Mouse (Mus musculus): ENCODE results near the gene Endou. TPM values are rescaled to one million over a fixed set of nuclear protein-coding genes. Genes with fewer than 3 reads are reported as not detected.

The Endou gene
- polyA plus RNA-seq, 2 experiments from 2014 or later = 0.22 TPM; not detected in 1

DNA sequence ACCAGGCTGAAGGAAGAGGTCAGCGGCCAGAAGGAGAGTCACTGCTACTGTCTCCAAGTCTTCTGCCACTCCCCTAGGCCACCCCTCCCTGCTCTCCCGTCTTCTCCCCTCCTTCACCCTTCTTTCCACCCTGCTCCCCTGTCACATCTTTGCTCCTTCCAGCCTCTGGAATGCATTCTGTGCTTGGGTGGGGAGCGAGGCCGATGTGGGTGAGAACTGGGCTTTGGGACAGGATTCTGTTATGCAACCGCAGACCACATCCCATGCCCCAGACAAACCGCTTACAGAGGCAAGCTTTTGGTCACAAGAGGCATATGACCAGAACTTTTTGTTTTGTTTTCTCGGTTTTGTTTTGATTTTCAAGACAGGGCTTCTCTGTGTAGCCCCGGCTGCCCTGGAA lies 4.1 kb downstream of the Endou start:
- no peak for ATAC-seq

DNA sequence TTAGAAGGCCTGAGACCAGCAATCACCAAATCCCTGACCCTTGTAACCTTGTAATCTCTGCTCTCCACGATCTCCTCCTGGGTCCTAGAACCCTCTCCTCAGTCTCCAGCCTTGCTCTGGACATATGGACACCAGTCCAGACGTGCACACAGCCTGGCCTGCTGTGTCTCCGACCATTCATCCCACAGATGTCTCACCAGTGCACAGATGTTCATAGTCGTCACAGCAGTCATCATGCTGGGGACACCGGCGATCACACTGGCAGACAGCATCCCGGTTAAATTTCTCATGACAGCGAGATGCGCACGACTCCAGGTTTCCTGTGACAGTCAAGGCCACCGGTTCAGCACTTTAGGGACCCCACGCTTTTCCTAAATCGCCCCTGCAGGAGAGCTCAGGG lies 4.8 kb downstream of the Endou start:
- ATAC-seq = no peak

DNA sequence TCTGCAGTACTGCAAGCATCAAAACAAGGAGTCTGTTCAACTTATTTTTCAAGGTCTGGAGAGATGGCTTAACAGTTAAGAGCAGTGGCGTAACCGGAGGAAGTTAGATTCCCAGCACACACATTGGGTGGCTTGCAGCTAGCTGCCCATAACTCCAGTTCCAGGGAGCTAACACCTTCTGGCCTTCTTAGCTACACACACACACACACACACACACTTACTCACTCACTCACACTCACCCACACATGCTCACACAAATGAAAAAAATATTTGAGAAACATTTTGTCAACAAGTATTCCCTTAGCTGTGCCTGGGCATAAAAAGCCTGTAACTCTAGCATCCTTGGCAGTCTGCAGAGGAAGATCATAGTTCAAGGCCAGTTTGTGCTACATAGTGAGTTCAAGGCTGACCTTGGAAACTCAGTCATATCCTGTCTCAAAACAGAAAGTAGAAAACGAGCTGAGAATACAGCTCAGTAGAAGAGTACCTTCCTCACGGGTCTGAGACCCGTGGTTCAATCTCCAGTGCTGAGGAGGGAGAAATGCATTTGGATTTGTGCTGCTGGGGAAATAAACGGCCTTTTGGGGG lies 5.8 kb downstream of the Endou start:
- ATAC-seq = no peak

DNA sequence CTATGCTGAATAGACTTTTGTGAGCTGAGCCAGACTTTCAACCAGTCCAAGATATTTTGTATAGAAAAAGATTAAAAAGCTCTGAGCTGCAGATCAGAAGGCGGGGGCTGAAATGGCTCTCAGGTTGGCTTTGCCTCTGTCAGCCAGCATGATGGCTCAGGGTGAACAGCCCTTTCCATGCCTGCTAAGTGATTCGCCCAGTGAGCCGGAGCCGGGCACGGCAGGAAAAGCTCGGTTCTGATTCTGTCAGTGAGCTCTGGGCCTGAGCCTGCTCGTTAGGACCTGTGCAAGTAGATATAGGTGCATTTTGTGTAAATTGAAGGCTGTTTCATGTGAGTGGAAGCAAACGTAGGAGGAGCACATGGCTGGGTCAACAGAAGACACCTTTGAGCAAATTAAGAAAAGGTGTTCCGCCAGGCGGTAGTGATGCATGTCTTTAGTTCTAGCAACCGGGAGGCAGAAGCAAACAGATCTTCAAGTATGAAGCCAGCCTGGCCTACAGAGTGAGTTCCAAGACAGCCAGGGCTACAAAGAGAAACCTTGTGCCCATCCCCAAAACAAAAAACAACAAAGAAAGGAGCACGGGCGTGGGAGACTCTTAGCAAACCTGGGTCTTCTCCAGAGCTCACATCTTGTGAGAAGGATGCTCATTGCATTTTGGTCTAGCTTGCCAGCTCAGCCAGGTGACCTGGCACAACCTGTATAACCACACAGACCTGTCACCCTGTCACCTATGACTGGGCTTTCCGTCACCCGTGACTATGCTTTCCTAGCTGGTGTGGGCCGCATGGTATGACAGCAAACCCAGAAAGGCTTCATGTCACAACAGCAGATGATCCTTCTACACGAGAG lies 6.6 kb downstream of the Endou start:
- no peak for ATAC-seq

DNA sequence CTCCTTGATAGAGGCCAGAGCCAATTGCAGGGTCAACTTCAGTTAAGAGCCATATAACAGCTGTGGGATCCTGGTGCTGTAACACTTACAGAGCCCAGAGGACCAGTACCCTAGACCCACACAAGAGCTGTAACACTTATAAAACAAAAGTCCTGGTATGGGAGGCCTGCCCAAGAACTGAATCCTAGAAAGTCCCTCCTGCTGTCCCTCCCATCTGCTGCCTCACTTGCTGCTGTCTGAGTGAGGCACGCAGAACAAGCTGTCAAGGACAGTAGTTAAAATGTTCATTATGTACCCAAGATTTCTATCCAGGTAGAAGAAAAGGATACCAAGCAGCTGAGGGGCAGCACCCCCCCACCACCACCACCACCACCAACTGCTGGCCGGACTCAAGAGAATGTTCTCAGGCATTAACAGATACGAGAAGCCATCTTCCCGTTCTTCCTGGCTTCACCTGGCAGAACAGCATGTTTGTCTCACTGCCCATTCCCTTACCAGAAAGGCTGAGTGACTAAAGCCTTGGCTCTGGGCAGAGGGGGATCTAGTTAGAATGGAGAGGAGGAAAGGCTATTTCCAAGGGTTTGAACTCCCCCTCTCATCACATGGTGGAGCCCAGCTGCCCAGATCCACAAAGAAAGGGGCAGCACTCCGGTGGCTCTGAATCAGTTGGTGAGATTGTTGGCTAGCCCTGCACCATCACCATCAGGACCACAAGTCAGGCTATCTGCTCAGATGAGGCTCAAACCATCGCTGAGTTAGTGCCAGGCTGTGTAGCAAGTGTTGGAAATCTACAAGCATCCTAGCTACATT lies 7.4 kb downstream of the Endou start:
- no peak for ATAC-seq

DNA sequence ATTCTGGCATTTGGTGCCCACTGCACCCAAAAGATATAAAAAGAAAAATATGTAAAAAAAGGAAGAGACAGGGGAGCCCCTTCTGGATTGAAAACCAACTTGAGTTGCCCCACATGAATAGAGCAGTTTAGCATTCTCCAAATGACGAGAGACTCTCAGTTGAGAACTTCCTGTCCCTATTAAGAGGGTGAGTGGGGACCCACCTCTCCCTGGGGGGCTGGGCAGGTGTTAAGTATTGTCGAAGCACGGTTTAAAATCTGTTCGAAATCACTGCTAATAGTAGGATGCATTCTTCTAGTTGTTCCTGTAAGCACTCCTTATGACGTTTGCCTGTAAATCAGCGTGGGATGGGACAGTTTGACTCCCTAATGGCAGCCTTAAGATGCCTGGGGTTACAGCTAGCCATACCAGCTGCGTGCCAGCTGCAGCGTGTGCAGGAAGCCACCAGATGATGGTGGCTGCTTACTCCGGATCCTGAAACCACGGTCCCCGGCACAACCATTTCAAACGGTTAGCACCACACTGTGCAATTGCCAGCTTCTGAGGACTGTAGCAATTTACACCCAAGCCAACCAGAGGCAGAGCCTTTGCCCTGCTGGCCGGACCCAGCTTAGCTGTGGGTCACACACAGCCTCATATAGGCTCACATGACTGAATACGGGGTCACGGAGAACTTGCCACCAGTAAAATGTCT lies 10.0 kb downstream of the Endou start:
- ATAC-seq = peak; percentile 66

DNA sequence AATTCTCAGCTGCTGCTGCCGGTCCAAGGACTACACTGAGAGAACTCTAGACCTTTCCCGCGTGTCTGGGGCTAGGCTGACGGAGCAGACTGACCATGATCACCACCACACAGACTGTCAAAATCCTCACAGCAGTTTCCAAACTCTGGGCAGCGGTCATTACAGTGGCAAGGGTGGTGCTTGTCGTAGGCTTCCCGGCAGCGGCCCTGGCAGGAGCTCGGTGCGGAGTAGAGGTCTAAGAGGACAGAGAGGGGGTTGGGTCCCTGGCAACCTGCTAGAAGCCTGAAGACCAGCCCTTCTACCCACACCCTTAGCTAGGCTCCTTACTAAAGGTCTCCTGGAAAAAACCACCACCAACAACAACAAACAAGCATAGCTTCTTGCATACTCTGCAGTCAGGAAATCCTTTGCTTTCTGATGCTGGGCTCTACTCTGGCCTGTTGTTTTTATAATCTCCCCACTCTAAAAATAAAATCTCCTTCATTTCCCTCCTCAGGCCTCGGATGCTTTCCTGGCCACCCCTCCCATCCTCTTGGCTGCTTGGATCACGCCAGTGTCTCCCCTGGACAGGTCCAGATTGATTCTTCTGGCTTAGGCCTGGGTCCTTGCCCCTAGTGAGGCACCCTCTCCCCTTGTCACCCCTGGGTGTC lies 11.0 kb downstream of the Endou start:
- ATAC-seq = no peak

DNA sequence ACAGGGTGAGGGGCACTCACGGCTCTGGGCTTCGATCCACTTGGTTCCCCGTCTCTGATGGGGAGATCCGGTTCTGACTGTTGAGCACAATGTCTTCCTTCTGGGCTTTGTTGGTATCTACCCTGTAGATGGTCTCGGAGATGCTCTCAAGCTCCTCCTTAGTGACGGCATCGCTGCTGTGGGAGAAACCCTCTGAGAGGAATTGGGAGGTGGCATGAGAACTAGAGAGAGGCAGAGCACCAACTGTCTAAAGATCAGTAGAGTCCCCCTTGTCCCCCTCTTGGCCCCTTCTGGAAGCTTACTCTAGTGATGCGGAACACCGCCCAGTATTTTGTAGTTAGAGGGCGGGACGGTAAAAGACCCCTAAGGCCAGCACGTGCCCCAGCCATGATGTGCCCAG lies 11.6 kb downstream of the Endou start:
- ATAC-seq = no peak

DNA sequence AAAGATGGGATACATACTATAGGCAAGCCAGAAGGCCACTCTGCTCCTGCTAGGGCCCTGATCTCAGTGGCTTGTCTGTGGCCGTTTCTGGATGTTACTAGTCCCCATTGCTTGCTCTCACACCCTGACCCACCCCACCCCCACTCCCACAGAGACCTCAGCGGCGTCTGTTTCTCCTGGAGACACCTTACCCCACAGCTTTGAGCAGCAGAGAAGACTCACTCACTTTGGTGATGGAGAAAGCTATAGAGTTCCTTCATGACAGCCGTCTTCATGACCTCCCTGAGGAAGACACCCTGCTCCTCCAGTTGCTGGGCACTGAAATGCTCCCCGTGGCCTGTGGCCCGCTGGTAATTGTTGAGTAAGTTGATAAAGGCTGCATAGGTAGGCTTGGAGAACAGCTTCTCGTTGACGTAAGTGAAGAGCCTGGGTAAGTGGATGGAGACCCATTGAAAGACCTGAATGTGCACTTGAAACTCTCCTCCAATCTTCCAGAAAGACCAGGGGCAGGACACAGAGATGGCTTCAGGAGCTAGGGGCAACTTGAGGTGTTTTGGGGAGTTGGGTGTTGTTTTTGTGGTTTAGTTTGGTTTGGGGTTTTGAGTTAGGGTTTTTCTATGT lies 12.5 kb downstream of the Endou start:
- no peak for ATAC-seq

DNA sequence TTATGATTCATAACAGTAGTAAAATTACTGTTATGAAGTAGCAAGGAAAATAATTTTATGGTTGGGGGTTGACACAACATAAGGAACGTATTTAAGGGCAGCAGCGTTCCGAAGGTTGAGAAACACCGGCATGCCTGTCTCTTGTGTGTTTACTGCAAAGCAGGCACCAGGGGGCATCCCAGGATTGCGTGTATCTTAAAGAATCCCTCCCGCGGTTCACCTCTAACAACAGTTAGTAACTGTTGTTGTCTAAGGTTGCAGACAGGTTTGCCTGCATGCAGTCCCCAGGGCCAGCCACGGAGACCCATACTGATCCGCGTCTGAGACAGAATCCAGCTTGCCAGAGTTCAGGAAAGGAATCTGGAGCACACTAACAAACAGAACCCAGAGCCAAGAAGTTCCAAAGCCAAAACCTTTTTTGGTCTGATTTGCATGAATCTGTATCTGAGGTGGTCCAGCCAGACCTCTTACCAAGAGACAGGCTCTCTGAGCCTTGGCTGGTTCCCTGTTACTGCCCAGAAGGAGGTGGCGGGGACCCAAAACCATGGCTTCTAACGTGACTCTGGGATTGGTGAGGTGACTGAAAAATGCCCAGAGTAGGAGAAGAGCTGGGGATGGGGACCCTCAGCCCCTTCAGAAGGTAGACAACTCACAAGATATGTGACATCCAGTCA lies 13.1 kb downstream of the Endou start:
- ATAC-seq = peak; percentile 86

DNA sequence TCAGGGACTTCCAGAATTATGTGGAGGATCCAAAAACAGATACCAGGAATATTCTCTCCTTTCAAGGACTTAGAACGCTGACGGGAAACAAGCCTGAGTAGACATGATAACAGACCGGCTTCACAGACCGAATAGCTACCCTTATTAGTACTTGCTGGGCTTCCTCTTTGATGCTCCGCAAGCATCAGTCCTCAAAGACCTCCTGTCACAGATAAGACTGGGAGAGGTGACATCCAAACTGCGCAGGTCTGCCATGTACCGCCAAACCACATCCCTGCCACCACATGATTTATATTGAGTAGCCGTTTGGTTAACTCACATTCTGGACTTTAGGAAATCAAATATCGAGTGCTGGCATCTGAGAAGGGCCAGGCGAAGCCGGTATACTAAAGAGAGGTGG lies 14.4 kb downstream of the Endou start:
- no peak for ATAC-seq

DNA sequence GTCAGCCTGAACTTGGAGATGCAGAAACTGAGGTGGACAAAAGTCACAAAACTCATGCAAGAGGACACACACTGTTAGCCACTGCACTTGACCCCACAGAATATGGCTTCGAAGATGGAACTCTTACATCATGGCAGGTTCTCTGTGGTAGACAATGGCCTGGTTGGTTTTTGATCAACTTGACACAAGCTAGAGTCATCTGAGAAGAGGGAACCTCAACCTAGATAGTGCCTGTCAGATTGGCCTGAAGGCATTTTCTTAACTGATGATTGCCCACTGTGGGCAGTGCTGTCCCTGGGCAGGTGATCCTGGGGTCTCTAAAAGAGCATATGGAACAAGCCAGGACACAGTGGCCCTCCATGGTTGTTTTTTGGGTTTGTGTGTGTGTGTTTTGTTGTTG lies 15.4 kb downstream of the Endou start:
- no peak for ATAC-seq

DNA sequence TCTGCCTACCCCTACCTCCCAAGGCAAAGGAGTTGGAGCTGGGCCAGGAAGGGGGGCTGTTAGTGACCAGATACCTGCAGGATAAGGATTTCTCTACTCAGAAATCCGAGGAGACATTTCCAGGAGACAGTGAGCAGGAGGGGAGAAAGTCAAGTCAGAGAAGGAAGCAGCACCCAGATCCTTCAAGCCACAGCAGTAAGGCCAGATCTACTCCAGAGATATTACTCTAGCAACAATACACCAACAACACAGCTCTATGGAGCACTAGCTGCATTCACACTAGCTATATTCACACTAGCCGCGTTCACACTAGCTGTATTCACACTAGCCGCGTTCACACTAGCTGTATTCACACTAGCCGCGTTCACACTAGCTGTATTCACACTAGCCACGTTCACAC lies 16.1 kb downstream of the Endou start:
- ATAC-seq = no peak

DNA sequence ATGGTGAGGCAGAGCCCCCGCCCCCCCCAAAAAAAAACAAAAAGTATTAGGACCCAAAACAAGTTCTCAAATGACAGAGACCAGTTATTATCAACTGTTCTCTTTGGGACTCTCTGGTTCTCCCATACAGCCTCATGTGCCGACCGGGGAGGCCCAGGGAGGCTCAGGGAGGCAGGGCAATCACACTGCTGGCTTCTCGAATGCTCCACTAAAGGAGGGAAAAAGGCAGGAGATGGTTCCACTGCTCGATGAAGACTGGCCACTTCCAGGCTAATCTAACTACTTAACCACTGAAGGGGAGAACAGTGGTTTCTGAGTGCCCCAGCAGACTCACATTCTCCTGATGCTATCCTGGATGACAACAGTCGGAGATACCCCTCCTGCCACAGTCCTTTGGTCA lies 18.6 kb downstream of the Endou start:
- no peak for ATAC-seq

DNA sequence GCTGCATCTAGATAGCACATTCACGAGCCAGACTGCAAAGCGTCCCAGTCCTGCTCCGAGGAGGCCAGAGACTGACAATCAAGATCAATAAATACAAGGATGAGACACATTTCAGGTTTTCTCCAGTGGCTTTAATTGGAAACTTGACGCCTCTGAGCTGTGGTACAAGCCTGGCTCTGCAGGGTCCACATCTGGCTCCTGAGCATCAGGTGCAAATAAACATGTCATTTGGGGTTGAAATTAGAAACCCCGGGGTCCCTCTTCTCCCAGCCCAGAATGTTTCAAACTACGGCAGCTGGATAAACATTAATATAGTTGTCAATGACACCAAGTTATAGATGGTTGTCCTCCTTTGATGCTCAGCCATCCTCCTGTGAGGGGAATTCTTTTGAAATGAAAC lies 20.2 kb downstream of the Endou start:
- no peak for ATAC-seq

DNA sequence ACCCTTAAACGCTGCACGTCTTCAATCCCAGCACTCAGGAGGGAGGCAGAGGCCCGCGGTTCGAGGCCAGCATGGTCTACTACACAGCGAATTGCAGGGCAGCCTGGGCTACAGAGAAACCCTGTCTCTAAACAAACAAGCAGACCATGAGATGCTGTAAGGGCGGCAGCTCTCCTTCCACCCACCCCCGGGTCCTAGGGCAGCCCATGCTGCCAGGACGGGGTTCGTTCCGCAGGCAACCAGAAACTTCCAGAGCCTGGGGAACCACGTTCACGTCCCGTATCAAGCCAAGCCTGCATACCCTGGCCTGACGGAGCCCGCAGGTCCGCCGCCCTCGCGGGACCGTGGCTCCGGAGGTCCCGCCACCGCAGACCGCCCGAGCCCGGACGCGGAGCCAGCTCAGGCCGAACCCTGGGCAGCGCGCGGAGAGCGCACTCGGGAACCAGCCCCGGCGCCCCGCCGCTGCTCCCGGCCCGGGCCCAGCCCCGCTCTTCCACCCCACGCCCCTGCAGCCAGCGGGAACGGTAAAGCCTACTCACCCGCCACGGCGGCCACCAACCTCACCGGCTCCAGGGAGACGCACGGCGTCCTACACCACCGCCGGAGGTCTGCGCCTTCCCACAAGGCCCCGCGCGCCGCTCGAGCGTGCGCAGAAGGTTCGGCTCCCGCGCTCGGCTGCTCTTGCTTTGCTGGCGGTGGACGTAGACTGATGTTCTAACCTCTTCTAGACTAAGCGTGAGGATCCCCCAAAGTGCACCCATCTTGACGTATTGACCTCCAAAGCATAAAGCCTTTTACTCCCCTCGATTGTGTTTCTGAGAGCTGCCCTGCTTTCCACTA lies 25.7 kb downstream of the Endou start, which contains the start of gene Rpap3:
TSS of gene Rpap3 (minus strand) at position 615 of the 840 bp plus-strand sequence.
- peak; percentile 98 for ATAC-seq

DNA sequence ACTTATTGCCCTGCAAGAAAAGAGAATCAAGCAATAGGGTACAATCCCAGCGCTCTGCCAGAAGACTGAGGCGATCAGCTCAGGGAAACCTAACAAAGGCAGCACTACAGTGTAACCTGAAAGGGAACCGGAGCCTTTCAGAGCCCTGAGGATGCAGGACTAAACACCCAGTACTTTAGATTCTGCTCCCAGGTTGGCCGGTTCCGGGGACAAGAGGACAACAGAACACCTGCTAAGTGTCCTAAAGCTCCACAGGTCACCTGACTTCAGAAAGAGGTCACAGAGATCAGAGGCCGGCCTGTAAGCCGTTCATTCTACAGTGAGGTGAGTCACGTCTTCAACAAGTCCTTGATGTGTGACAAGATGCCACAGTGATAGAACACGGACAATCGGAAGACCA lies 34.5 kb downstream of the Endou start:
- no peak for ATAC-seq

DNA sequence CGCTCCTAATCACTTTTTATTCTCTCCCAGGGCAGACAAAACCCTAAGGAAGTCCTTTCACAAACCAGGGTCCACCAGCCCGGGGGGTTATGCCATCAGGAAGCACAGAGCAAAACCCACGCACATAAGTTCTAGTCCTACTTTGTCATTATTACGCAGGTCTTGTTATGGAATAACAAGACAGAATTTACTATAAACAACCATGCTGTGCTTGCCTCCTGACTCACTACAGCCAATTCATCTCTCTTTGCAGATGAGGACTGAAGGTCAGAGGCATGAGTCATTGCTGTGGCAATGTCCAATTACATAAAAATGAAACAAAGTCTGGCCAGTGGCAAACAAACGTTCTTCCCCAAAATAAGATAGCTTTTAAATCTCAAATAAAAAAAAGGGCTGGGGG lies 37.7 kb downstream of the Endou start:
- no peak for ATAC-seq

DNA sequence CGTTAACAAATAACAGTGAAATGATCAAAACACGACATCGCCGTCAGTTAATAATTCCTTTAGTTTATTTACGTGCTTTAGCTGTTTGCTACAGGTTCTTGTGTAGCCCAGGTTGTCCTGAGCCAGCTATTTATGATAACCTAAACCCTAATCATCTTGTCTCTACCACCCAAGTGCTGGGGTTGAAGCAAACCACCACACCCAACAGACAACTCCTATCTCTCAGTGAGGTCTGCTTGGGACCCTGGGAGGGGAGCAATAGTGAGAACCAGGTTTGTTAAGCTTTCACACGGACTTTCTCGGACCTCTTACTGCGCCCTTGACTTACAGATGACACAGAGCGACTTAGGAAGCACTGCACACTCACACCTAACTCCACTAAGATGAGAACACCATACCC lies 47.0 kb downstream of the Endou start:
- ATAC-seq = no peak

DNA sequence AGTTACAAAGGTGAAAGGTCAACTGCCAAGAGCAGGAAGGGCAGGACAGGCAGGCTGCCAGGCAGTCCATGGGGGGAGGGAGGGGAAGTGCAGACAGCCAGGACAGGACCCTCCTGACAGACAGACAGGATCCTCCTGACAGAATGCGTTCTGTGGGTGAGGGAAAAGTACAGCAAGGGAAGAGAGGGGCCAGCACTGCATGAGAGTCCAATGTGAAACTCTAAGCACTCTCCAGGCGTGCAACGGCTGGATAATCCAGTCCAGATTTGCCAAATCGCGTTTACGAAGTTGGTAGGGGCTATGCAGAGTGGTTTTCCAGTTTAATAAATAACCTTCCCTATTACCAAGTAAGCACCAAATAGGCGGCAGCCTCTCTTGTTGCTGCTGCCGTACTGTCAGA lies 49.1 kb downstream of the Endou start:
- ATAC-seq = no peak

Data from CD4-positive, CD25-positive, alpha-beta regulatory T cell, adult 4 months (primary cell).